Mouse (Mus musculus): ENCODE data around the gene Phf3.

GRCm38 (mm10) chr1:30874261-30875131, 775 bp upstream of the Phf3 start:
- TF ChIP-seq CTCF (IDR thresholded peaks at IDR 0.05; ENCODE audit: low read depth) (no peak), EP300 (IDR thresholded peaks at IDR 0.05; ENCODE audit: low read depth) (no peak)

All from heart, postnatal 0 days (tissue).